Mouse (Mus musculus) left cerebral cortex, postnatal 4 days (tissue): ENCODE measurements at regions not wholly inside any gene's neighbourhood (a gene's known extent, or its start where the extent isn't known, plus 50 kb on each side); places are given as distances from the start of the nearest gene placed in this dataset.

Experiments used
- DNase-seq: peaks from one replicate; pipeline ENCODE4 v3.0.0-alpha.2; 2022
- intact Hi-C: fragments of 180-260 bp; cut with DNase I; formaldehyde crosslinking; loops from one replicate; pipeline ENCODE4 v1.15.1; 2025

GRCm38 (mm10) chr6:140924319-140924981 is 195.4 kb downstream of the Gm11077 start:
- intact Hi-C loops: no loop called here
- peak; percentile 53 for DNase-seq

- DNase-seq: no peak
- intact Hi-C loops: no loop called here
Observed at GRCm38 (mm10) chr6:140927616-140928015, 198.5 kb downstream of the Gm11077 start.

GRCm38 (mm10) chr6:140934286-140934685 is 205.2 kb downstream of the Gm11077 start:
- intact Hi-C loops: no loop called here
- DNase-seq: no peak

- intact Hi-C loops: no loop called here
- no peak for DNase-seq
Observed at GRCm38 (mm10) chr6:140938025-140938424, 208.9 kb downstream of the Gm11077 start.

- DNase-seq: no peak
Observed at GRCm38 (mm10) chr6:140946720-140947119, 217.6 kb downstream of the Gm11077 start.

GRCm38 (mm10) chr6:140950483-140950882 is 221.4 kb downstream of the Gm11077 start:
- intact Hi-C loops: no loop called here
- no peak for DNase-seq

More at GRCm38 (mm10) chr6:140946720-140947119, 217.6 kb downstream of the Gm11077 start:
- intact Hi-C loops: no loop called here

- intact Hi-C loops: no loop called here
- no peak for DNase-seq
Observed at GRCm38 (mm10) chr6:140953256-140953655, 224.2 kb downstream of the Gm11077 start.

- intact Hi-C loops: no loop called here
- DNase-seq: no peak
Observed at GRCm38 (mm10) chr6:140953721-140954120, 224.6 kb downstream of the Gm11077 start.

GRCm38 (mm10) chr6:140955751-140956521 is 226.9 kb downstream of the Gm11077 start:
- peak; percentile 17 for DNase-seq
- intact Hi-C loops: no loop called here

- intact Hi-C loops: no loop called here
- DNase-seq: no peak
Observed at GRCm38 (mm10) chr6:140956522-140956863, 227.4 kb downstream of the Gm11077 start.

- peak; percentile 22 for DNase-seq
- intact Hi-C loops: no loop called here
Observed at GRCm38 (mm10) chr6:140961987-140962386, 232.9 kb downstream of the Gm11077 start.

GRCm38 (mm10) chr6:140962563-140962962 is 233.5 kb downstream of the Gm11077 start:
- DNase-seq: peak; percentile 53
- intact Hi-C loops: no loop called here

GRCm38 (mm10) chr6:140973732-140974131 is 244.6 kb downstream of the Gm11077 start:
- intact Hi-C loops: no loop called here
- no peak for DNase-seq

- DNase-seq: no peak
- intact Hi-C loops: no loop called here
Observed at GRCm38 (mm10) chr6:140976989-140977388, 247.9 kb downstream of the Gm11077 start.

- DNase-seq: no peak
- intact Hi-C loops: no loop called here
Observed at GRCm38 (mm10) chr6:140983610-140984009, 254.5 kb downstream of the Gm11077 start.

GRCm38 (mm10) chr6:140984249-140984648 is 255.2 kb downstream of the Gm11077 start:
- intact Hi-C loops: no loop called here

GRCm38 (mm10) chr6:140993643-140994580 is 255.2 kb upstream of the Pde3a start:
- intact Hi-C loops: no loop called here
- peak; percentile 71 for DNase-seq

More at GRCm38 (mm10) chr6:140984249-140984648, 255.2 kb downstream of the Gm11077 start:
- DNase-seq: no peak

- DNase-seq: peak; percentile 64
- intact Hi-C loops: no loop called here
Observed at GRCm38 (mm10) chr6:140995340-140996135, 253.5 kb upstream of the Pde3a start.

GRCm38 (mm10) chr6:140998069-140998468 is 251.0 kb upstream of the Pde3a start:
- no peak for DNase-seq
- intact Hi-C loops: no loop called here

GRCm38 (mm10) chr6:141000552-141000951 is 248.5 kb upstream of the Pde3a start:
- intact Hi-C loops: no loop called here
- DNase-seq: no peak
